Mouse (Mus musculus): ENCODE data around the gene Eomes. TPM values are rescaled to one million over a fixed set of nuclear protein-coding genes. Genes with fewer than 3 reads are reported as not detected.

Gene Eomes
- polyA plus RNA-seq, 1 experiment from 2014 or later = 0.08 TPM

- Histone ChIP-seq H3K4me3 (peak overlapping the region; percentile 52), H3K9me3 (replicated peaks) (no peaks in the 10 kb centered on the region), H3K27ac (no peak overlapping the region), H3K9ac (no peak overlapping the region), H3K27me3 (peaks cover 64% of the 10 kb centered on the region), H3K36me3 (no peaks in the 10 kb centered on the region), H3K4me2 (peak overlapping the region; percentile 86), H3K4me1 (replicated peaks) (peaks cover 26% of the 10 kb centered on the region)
- WGBS = 2% methylated on average over 22 of the region's 22 CpGs
- ATAC-seq (replicated peaks; ENCODE audit: insufficient number of reproducible peaks, insufficient read depth, low FRiP score, low read depth) = no peak
Observed at GRCm38 (mm10) chr9:118487636-118488035, 9.6 kb downstream of the Eomes start.

- H3K4me3 ChIP-seq = peak overlapping the region; percentile 52
- no peak for ATAC-seq (replicated peaks; ENCODE audit: insufficient number of reproducible peaks, insufficient read depth, low FRiP score, low read depth)
- H3K27me3 ChIP-seq = peaks cover 58% of the 10 kb centered on the region
- WGBS = under 1% methylated on average over 28 of the region's 28 CpGs
- no peaks in the 10 kb centered on the region for H3K36me3 ChIP-seq
- H3K4me2 ChIP-seq = peak overlapping the region; percentile 86
- no peaks in the 10 kb centered on the region for H3K9me3 ChIP-seq (replicated peaks)
- H3K4me1 ChIP-seq (replicated peaks) = peaks cover 26% of the 10 kb centered on the region
- peak overlapping the region; percentile 40; the same call in 1 of the 2 replicates for H3K9ac ChIP-seq
- H3K27ac ChIP-seq = no peak overlapping the region
Observed at GRCm38 (mm10) chr9:118488138-118488895, 10.3 kb downstream of the Eomes start.

DNA sequence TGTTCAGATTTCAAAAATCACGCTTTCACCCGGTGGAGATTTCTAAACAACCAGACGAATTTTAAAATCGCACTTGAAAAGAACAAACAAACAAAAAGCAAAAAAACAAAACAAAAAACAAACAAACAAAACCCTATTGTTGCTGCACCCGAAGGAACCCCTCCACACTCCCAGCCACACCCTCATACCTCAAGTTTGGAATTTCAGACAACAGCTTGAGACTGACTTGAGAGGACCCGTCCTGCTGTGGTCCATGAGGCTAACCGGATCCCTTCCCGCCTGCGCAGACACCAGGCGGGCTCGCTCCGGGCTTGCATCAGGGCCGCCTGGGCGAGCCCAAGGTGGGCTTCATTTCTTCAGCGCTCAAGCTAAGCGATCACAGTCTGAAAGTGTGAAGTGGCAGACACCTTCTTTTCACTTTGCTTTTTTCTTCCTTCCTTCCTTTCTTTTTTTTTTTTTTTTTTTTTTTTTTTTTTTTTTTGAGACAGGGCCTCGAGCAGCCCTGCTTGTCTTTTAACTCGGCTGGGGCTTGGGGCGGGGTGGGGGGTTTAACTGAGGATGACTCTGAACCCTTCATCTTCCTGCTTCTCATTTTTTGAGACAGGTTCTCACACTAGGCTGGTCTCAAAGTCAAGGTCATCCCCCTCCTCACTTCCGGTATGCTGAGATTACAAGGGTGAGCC, 11.0 kb downstream of the Eomes start:
- H3K4me3 ChIP-seq = peak overlapping the region; percentile 52
- peaks cover 26% of the 10 kb centered on the region for H3K4me1 ChIP-seq (replicated peaks)
- 2% methylated on average over 20 of the region's 20 CpGs for WGBS
- no peak overlapping the region for H3K27ac ChIP-seq
- peak overlapping the region; percentile 86 for H3K4me2 ChIP-seq
- H3K27me3 ChIP-seq = peaks cover 51% of the 10 kb centered on the region
- no peak for ATAC-seq (replicated peaks; ENCODE audit: insufficient number of reproducible peaks, insufficient read depth, low FRiP score, low read depth)
- no peaks in the 10 kb centered on the region for H3K36me3 ChIP-seq
- H3K9ac ChIP-seq = peak overlapping the region; percentile 40; the same call in 1 of the 2 replicates
- H3K9me3 ChIP-seq (replicated peaks) = no peaks in the 10 kb centered on the region

- peak; percentile 58; the same call in 1 of the 2 replicates for ATAC-seq (replicated peaks; ENCODE audit: insufficient number of reproducible peaks, insufficient read depth, low FRiP score, low read depth)
- peaks cover 26% of the 10 kb centered on the region for H3K4me1 ChIP-seq (replicated peaks)
- H3K4me2 ChIP-seq = peak overlapping the region; percentile 86
- no peaks in the 10 kb centered on the region for H3K9me3 ChIP-seq (replicated peaks)
- H3K36me3 ChIP-seq = no peaks in the 10 kb centered on the region
- no peak overlapping the region for H3K27ac ChIP-seq
- WGBS = under 1% methylated on average over 16 of the region's 16 CpGs
- peaks cover 45% of the 10 kb centered on the region for H3K27me3 ChIP-seq
- 0 out of 2 replicates have a peak overlapping the region, but pooled peaks have one; percentile 32 for H3K9ac ChIP-seq
- H3K4me3 ChIP-seq = peak overlapping the region; percentile 52
Observed at GRCm38 (mm10) chr9:118489579-118490019, 11.6 kb downstream of the Eomes start.

DNA sequence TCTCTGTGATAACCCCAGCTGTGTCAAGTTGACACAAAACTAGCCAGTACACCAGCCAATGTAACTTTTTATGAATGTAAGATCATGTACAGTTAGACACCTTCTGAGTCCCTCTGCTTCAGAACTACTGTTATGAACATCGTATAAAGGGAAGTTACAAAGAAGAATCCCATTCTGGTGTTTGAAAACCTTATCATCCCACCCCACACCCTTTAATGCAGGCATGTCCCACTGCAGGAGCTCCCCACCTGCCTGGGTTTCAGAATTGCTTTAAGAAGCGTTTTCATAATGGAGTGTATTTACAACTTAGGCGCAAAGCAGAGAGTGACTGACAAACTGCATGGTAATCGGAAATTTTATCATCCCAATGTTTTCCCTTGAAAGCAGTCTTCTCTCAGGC, 13.2 kb downstream of the Eomes start:
- WGBS = 76% methylated on average over 4 of the region's 4 CpGs

GRCm38 (mm10) chr9:118492932-118493698, 15.1 kb downstream of the Eomes start:
- Histone ChIP-seq H3K4me3 (no peak overlapping the region), H3K36me3 (no peaks in the 10 kb centered on the region), H3K4me2 (no peak overlapping the region), H3K27ac (no peak overlapping the region), H3K4me1 (replicated peaks) (peaks cover 10% of the 10 kb centered on the region), H3K27me3 (peaks cover 12% of the 10 kb centered on the region), H3K9ac (no peak overlapping the region), H3K9me3 (replicated peaks) (no peaks in the 10 kb centered on the region)
- ATAC-seq (replicated peaks; ENCODE audit: insufficient number of reproducible peaks, insufficient read depth, low FRiP score, low read depth) = no peak
- WGBS = 80% methylated on average over 8 of the region's 8 CpGs

More for the DNA sequence above, 13.2 kb downstream of the Eomes start:
- H3K9ac ChIP-seq = no peak overlapping the region
- peaks cover 26% of the 10 kb centered on the region for H3K4me1 ChIP-seq (replicated peaks)
- H3K4me3 ChIP-seq = no peak overlapping the region
- no peak for ATAC-seq (replicated peaks; ENCODE audit: insufficient number of reproducible peaks, insufficient read depth, low FRiP score, low read depth)
- H3K36me3 ChIP-seq = no peaks in the 10 kb centered on the region
- peaks cover 29% of the 10 kb centered on the region for H3K27me3 ChIP-seq
- no peak overlapping the region for H3K4me2 ChIP-seq
- H3K9me3 ChIP-seq (replicated peaks) = no peaks in the 10 kb centered on the region
- H3K27ac ChIP-seq = no peak overlapping the region

GRCm38 (mm10) chr9:118494106-118494505, 16.1 kb downstream of the Eomes start:
- WGBS = 84% methylated on average over 5 of the region's 5 CpGs
- H3K4me2 ChIP-seq = no peak overlapping the region
- H3K36me3 ChIP-seq = no peaks in the 10 kb centered on the region

DNA sequence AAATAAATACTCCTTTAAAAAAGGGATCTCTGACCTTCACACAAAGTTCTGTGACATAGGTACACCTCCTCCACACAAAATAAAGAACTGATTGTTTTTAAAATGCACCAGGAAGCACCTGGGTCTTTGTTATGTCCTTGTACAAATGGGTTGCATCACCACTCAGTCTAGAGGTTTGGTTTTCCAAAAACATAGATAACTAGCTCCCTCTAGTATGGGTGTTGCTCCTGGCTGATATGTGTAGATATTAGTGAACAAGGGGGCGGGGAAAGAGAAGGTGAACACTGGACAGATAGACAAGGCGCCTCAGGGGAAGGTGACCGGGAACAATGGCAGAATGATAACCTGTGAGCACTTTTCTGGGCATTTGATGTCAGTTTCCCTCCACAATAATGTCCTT, 17.9 kb downstream of the Eomes start:
- H3K4me2 ChIP-seq = no peak overlapping the region
- no peaks in the 10 kb centered on the region for H3K36me3 ChIP-seq
- ATAC-seq (replicated peaks; ENCODE audit: insufficient number of reproducible peaks, insufficient read depth, low FRiP score, low read depth) = no peak
- 82% methylated on average over 3 of the region's 3 CpGs for WGBS
- no peak overlapping the region for H3K9ac ChIP-seq
- 0 out of 2 replicates have a peak, but pooled peaks cover 2% of the 10 kb centered on the region for H3K27me3 ChIP-seq
- H3K9me3 ChIP-seq (replicated peaks) = no peaks in the 10 kb centered on the region
- no peak overlapping the region for H3K4me3 ChIP-seq
- no peak overlapping the region for H3K27ac ChIP-seq
- no peaks in the 10 kb centered on the region for H3K4me1 ChIP-seq (replicated peaks)

More at GRCm38 (mm10) chr9:118494106-118494505, 16.1 kb downstream of the Eomes start:
- H3K9ac ChIP-seq = no peak overlapping the region
- no peak overlapping the region for H3K4me3 ChIP-seq
- peaks cover 11% of the 10 kb centered on the region; the same call in 1 of the 2 replicates for H3K27me3 ChIP-seq
- no peak overlapping the region for H3K27ac ChIP-seq
- no peaks in the 10 kb centered on the region for H3K9me3 ChIP-seq (replicated peaks)
- ATAC-seq (replicated peaks; ENCODE audit: insufficient number of reproducible peaks, insufficient read depth, low FRiP score, low read depth) = no peak
- peaks cover 5% of the 10 kb centered on the region; the same call in 1 of the 2 replicates for H3K4me1 ChIP-seq (replicated peaks)

GRCm38 (mm10) chr9:118496952-118497351, 18.9 kb downstream of the Eomes start:
- no peaks in the 10 kb centered on the region for H3K36me3 ChIP-seq
- no peak overlapping the region for H3K4me3 ChIP-seq
- no peaks in the 10 kb centered on the region for H3K9me3 ChIP-seq (replicated peaks)
- WGBS = 75% methylated on average over 3 of the region's 3 CpGs
- ATAC-seq (replicated peaks; ENCODE audit: insufficient number of reproducible peaks, insufficient read depth, low FRiP score, low read depth) = no peak
- H3K27me3 ChIP-seq = no peaks in the 10 kb centered on the region
- no peak overlapping the region for H3K9ac ChIP-seq
- H3K4me2 ChIP-seq = no peak overlapping the region
- no peak overlapping the region for H3K27ac ChIP-seq
- no peaks in the 10 kb centered on the region for H3K4me1 ChIP-seq (replicated peaks)

- Histone ChIP-seq H3K4me1 (replicated peaks) (no peaks in the 10 kb centered on the region), H3K27ac (no peak overlapping the region), H3K4me3 (no peak overlapping the region), H3K4me2 (no peak overlapping the region), H3K36me3 (no peaks in the 10 kb centered on the region), H3K27me3 (no peaks in the 10 kb centered on the region), H3K9me3 (replicated peaks) (no peaks in the 10 kb centered on the region), H3K9ac (no peak overlapping the region)
- ATAC-seq (replicated peaks; ENCODE audit: insufficient number of reproducible peaks, insufficient read depth, low FRiP score, low read depth) = no peak
- WGBS = 58% methylated on average over 7 of the region's 7 CpGs
Observed at GRCm38 (mm10) chr9:118498061-118498460, 20.0 kb downstream of the Eomes start.

GRCm38 (mm10) chr9:118500963-118501362, 23.0 kb downstream of the Eomes start:
- no peak for ATAC-seq (replicated peaks; ENCODE audit: insufficient number of reproducible peaks, insufficient read depth, low FRiP score, low read depth)
- 74% methylated on average over 6 of the region's 6 CpGs for WGBS
- no peak overlapping the region for H3K27ac ChIP-seq

More at GRCm38 (mm10) chr9:118500963-118501362, 23.0 kb downstream of the Eomes start:
- Histone ChIP-seq H3K9me3 (replicated peaks) (no peaks in the 10 kb centered on the region), H3K36me3 (no peaks in the 10 kb centered on the region), H3K4me3 (no peak overlapping the region), H3K4me2 (no peak overlapping the region), H3K9ac (no peak overlapping the region), H3K27me3 (no peaks in the 10 kb centered on the region), H3K4me1 (replicated peaks) (peaks cover 4% of the 10 kb centered on the region; the same call in 1 of the 2 replicates)
